Mouse (Mus musculus) heart, postnatal 0 days (tissue): ENCODE data around the gene Ankmy1.

Source experiments
- CTCF ChIP-seq: IDR thresholded peaks from 2 replicates; pipeline ENCODE4 v1.5.1; 2016; ENCODE audit warnings: antibody characterized with exemption, control low read depth, low read depth
- EP300 ChIP-seq: IDR thresholded peaks from 2 replicates; pipeline ENCODE4 v1.6.1; 2016; ENCODE audit warnings: antibody characterized with exemption, low read depth

DNA sequence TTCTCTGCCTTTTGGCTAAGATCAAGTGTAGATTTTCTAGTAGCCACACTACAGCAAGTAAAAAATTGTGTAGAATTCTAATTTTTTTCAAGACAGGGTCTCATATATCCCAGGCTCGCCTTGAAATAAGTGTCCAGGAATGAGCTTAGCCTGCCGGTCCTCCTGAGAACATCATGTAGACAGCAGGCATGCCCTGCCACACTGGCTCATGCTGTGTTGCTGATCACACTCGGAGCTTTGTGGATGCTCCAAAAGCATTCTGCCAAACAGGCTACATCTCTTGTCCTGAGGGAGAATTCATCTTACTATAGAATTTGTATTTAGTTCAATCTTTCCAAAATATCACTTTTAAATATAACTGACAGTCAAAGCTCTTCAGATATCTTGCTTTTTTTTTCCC is 9.9 kb downstream of the Ankmy1 start:
- no peak for TF ChIP-seq CTCF
- TF ChIP-seq EP300, result no peak
